Mouse (Mus musculus): ENCODE measurements around the gene Sh3bp5l.

DNA sequence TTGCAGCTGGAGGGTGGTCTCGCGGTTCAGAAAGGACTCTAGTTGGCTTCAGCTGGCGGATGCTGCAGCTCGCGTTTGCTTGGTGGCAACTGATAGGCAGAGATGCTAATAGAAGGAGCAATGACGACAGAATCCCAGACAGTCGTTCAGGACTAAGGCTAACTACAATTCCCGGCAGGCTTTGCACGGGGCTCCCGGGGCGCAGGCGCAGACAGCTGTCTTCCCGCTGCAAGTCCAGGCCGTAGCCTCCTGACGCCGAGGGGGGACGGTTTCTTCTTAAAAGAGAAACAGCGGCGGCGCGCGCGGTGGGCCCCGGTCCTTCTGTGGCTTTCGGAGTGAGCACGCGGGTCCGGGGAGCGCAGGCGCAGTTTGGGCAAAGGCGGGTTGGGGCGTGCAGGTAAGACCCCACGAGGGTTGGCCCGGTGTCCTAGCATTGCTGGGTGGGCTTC is 23.6 kb upstream of the Sh3bp5l start, which contains the start of gene Zfp692:
- TF ChIP-seq MYOG (IDR thresholded peaks at IDR 0.05; ENCODE audit: control insufficient read depth in 1 of 3, insufficient read depth in 1 of 3, insufficient read length in 2 of 3, low read depth in 2 of 3) (peak in 1 of 3 experiments; percentile 17), TCF12 (IDR thresholded peaks at IDR 0.05; ENCODE audit: insufficient read depth, poor library complexity, severe bottlenecking) (no peak), CEBPB (IDR thresholded peaks at IDR 0.05; ENCODE audit: insufficient read depth, poor library complexity, severe bottlenecking) (no peak), POLR2AphosphoS2 (IDR thresholded peaks at IDR 0.05; ENCODE audit: insufficient read length, low read depth) (no peak), POLR2A (IDR thresholded peaks at IDR 0.05; ENCODE audit: insufficient read length, low read depth) (peak; percentile 42), USF1 (IDR thresholded peaks at IDR 0.05; ENCODE audit: low read depth) (no peak), E2F4 (IDR thresholded peaks at IDR 0.05; ENCODE audit: insufficient read depth) (no peak), TCF3 (IDR thresholded peaks at IDR 0.05; ENCODE audit: insufficient read length, low read depth) (no peak), MYOD1 (IDR thresholded peaks at IDR 0.05; ENCODE audit: control insufficient read depth in 1 of 3, insufficient read length in 2 of 3, low read depth in 2 of 3) (peak in 2 of 3 experiments; percentile 13 to 21)
